Mouse (Mus musculus) adrenal gland, postnatal 4 days (tissue): Measurements from ENCODE around the gene Camk2g. TPM values are rescaled to one million over a fixed set of nuclear protein-coding genes. Genes with fewer than 3 reads are reported as not detected.

Experiments used
- DNase-seq, 2 experiments: peaks; one replicate each; pipeline ENCODE4 v3.0.0; 2021 to 2022; ENCODE audit warnings: low spot score in 2 of 2, mixed read lengths in 2 of 2
- total RNA-seq, 2 experiments: library from RNA; stranded (reverse); gene quantifications; 2 replicates each; pipeline ENCODE4 v1.2.3; 2021

Camk2g gene
- total RNA-seq, 2 experiments from 2014 or later = 77.3 to 87.2 TPM

DNA sequence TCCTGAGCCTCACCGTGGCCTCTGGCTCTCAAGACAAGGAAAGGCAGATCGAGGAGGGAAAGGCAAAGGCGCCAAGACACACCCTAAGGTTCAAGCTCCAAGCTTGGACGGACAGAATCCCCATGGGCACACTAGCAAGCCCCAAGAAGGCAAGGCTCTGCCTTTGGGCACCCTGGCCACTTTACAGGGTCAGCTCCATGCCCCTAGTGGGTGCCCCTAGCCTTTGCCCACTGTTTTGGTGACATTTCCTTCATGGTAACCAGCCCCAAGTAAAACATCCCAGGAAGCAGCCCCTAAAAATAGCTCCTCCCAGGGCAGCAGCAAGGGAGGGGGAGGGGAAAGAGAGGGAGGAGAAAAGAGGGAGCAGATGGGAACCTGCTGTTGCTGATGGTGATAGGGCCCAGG, 7.3 kb downstream of the Camk2g start:
- no peak for DNase-seq

DNA sequence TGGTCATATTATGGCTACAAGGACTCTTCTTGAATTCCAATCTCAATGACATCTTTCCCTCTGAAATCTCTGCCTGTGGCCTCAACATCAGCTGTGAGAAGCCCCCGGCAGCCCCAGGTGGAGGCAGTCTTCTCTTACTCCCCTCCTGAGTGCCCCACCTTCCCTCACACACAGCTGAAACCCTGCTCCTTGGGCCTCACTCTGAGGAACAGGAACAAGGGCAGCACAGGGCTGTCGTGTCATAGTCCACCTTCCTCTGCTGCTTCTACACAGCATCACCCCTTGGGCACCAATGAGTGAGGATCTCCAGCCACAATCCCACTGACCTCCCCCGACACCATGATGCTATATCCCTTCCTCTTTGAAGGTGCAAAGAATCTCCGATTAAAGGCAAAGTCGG, 7.9 kb downstream of the Camk2g start:
- no peak for DNase-seq

DNA sequence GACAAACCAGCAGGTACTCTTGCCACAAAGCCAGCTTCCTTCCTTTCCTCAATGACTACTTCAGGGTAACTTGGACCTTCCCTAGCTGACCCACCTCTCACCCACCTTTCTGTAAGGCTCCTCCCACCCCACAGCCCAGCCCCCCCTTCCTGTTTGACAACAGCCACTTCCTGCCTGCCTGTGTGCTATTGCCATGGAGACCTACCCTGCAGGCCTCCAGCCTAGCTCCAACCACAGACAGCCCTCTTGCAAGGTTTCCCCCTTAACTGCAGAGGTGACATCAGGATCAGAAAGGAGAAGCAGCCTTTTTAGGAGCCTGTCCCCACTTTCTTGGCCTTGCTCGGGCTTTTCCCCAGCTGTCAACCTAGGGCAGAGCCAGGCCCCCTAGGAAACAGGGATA, 8.7 kb downstream of the Camk2g start:
- DNase-seq = no peak

DNA sequence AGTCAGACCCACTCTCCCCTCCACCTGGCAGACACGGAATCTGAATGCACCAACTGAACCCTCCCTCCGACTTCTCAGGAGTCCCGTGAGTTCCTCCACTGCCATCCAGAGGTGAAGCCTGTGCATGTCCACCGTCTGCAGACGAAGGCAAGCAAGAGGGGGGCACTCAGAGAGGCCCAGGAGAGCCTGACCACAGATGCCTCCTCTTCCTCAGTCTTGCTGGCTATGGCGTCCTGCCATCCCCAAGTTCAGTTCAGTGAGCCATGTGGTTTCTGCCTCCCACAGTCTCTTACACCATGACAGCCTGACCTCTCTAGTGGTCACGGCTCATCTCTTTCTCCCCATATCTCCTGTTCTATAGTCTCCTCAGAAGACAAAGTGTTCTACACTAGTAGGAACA, 9.2 kb downstream of the Camk2g start:
- no peak for DNase-seq

DNA sequence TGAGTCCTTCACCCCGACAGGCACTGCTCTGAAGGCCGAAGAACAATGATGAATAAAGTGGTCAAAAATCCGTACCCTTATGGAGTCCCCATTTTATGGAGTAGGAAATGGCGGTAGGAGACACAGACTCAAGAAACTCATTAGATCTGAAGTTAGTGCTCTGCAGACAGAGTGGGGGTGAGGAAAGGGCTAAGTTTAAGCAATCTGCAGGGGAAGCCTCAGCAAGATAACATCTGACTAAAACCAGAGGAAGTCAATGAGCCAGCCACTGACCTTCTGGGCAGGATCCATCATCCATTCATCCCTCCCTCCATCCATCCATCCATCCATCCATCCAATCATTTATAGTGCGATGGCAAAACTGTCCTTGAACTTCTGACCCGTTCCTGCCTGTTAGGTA, 10.4 kb downstream of the Camk2g start:
- no peak for DNase-seq

DNA sequence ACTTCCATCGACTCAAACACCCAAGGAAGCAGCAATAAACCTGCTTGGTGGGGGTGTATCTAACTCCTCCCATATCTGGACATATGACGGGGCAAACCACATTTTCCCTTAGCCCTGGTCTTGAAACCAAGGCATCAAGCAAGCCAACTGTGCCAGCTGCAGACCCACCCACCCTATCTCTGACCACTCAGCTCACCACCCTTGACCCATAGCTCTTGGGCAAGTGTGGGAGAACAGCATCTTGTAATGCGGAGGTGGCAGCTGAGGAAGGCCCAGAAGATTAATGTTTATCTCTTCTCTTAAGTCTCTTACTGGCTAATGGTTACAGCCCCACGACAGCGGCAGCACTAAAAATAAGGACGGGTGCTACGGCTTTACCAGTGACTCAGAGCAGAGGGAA, 11.0 kb downstream of the Camk2g start:
- no peak for DNase-seq

DNA sequence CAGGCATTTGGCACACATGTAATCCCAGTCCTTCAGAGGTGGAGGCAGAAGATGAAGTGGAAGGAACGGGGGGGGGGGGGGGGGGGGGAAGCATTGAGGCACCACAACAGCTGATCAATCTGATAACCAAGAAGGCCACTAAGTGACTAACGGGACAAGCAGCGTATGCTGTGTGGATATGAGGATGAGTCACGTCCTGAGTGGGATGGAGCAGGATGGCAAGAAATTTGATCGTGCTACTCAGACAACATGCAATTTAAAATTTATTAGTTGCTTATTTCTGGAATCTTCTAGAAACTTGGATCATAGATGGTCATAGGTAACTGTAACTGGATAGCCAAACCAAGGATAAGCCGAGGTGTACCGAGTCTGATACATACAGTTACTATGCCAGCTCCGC, 13.7 kb downstream of the Camk2g start:
- no peak for DNase-seq

DNA sequence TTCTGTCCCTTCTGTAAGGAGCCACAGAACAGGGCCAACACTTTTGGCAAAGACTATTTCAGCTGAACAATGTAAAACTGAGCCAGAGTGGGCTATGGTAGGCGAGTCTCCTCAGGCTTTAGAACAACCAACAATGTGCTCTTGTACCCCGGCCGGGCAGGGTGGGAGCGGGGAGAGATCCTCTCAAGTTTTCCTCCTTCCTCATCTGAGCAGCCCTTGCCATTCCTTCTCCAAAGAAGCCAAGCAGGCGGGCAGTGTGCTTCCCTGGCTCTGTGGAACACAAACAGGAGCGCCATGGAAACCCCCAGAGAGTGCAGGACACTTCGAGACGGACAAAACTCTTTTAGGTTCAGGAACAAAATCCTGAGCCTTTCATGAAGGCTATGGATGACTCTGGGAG, 15.4 kb downstream of the Camk2g start:
- DNase-seq = no peak

DNA sequence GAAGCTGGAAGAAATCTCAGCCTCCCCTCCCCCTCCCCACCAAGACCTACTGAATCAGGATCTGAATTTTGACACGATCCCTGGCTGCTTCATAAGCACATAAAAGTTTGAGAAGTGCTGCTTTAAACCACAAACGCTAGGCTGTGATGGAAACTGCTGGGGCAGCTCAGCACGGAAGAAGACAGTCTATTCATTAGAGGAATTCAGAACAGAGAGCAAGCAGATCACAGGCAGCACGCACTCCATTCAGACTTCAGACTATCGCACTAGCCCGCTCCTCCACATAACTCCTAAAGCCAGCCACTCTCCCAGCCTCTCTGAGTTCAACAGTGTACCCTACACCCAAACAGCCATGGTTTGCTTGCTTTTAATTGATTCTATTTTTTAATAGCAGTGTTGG, 18.2 kb downstream of the Camk2g start:
- DNase-seq = no peak

DNA sequence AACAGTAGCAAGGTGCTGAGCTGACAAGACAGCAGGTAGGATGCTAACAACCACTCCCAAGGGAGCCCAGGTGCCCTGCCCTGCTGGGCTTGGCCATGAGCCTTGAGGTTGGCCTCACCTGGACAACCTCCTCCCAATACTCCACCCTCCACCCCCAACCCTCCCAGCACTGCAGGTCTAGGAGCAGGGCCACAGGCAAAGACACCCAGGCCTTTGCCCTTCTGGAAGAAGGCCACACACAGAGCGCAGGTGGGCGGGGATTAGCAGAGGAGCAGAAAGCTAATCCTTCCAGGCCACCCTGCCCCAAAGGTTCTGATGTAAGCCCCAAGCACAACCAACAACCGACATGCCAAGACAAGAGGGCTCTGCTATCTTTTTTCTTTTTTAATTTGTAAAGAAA, 20.5 kb downstream of the Camk2g start:
- no peak for DNase-seq

DNA sequence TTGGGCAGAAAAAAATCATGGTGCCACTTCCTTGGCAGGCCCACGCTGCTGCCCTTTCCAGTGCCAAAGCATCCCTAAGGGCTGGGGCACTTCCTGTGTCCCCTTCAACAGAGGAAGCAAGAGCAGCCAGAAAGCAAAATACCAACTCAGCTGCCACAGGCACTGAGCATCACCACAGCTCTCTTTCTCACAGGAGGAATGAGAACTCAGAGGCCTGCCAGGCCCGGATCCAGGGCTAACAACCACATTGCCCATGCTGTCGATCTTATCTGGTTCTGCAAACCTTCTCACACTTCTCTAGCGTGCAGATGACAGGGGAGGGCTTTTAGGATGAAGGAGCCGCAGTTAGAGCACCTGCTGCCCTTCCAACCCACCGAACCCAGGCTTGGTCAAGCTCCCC, 21.1 kb downstream of the Camk2g start:
- DNase-seq = no peak

DNA sequence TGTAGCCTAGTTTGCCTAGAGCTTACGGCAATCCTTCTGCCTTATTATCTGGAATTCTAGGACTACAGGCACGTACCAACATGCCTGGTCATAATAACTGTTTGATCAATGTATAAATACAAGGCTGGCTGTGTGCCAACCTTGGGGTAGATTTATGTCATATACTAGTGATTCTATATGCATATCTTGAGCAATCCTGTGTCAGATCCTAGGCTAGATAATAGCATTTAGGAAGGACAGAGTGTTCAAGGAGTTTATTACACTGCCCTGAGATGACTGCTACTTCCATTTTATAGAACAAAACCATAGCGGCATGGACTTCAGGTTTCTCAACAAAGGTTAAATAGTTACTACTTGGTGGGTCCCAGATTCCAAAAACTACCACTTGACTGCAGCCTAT, 21.9 kb downstream of the Camk2g start:
- no peak for DNase-seq

DNA sequence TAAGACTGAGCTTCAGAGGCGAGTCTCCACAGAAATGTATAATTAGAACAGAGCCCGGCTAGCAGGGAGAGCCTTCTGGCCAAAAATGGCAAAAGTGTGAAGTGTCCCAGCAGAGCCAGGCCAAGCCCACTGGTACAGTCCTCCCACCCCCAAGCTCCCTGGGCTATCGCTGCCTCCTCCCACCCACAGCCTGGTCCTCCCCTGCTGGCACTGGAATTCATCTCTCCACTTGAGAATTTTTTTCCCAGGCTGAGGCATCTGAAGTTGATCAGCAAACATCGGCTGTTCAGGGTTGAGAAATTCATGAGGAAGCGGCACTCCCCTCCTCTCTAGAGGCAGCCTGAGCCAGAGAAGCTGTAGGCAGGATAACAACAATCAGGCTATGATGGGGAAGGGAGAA, 25.3 kb downstream of the Camk2g start:
- no peak for DNase-seq

DNA sequence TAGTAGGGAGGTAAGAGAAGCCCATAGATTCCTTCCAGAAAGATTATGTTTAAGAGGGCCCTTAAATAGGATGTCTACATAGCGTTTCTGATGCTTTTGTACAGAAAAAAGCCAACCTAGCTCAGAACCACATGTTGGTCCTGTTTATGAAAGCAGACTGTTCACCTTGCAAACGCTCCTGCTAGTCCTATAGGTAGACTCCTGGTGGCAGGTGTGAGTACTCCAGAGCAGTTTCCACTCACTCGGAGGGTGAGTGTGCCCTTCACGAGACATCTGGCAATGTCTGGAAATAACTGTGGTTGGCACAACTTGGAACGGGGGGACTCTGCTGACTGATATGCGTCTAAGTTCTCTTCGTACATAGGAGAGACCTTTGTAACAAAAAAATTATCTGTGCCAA, 26.0 kb downstream of the Camk2g start:
- DNase-seq = no peak

DNA sequence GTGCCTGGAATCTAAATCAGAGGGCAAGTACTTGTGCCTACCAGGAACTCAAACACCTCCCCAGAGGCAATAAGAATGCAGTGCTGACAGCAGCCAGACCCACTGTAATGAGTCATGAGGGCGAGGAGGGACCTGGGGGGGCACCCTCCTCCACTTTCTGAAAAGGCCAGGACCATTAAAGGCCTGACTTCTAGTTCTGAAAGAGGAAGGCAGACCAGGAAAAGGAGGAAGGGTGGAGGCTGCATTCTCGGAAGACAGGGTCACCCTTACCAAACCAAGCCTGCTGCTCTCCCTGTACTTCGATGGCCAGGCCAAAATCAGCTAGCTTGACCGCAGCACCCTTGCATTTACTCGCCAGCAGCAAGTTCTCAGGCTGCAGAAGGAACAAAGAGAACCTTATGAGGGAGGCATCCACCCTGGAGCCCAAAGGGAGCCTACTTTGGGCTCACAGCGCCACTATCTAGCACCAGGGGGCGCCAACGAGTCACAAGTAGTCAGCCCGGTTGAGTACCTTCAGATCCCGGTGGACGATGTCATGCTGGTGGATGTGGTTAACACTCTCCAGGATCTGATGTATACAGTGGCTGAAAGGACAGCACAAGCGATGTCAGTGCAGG, 28.1 kb downstream of the Camk2g start:
- peak; percentile 87 for DNase-seq

DNA sequence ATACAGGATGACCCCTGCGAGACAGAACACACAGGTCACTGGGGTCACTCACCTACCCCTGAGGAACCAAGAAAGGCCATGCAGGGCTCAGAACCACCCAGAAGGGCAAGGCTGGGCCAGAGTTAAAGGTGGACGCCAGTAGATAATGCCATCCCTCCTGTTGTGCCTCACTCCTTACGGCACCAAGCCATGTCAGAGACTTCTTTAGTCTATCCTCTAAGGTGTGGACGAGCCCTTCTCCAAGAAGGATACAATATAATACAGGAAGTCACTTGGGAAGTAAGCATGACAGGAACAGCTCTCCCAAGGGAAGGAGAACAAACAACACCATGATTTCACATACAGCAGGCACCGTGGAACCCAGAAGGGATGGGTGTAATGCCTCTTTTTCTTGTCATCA, 28.9 kb downstream of the Camk2g start:
- no peak for DNase-seq

DNA sequence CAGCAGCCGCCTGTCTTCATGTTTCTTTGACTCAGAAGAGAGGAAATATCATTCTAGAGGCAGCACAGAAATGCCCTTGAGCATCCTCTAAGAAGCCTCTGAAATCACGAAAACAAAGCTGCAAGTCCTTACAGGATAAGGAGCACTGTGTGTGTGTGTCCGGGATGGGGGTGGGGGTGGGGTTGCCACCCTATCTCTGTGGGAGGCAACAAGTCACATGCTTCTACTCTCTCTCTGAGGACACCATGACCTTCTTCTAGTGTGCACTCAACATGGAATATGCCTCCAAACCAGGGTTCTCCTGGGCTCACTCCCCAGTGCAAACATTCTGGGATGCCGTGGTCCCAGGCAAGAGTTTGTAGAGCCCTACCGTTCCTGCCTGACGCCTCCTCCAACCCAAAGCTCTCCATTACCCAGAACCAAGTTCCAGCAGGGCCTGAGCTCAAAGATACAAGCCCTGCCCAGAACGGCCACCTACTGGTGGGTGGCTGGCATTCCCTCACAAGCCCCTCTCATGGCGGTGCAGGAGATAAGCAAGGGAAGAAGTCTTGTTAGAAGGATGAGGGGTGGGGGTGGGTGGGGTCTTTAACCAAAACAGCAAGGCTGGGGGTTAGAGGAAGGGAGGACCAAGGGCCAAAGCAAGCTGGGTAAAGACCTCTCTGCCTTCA, 35.0 kb downstream of the Camk2g start:
- no peak for DNase-seq

DNA sequence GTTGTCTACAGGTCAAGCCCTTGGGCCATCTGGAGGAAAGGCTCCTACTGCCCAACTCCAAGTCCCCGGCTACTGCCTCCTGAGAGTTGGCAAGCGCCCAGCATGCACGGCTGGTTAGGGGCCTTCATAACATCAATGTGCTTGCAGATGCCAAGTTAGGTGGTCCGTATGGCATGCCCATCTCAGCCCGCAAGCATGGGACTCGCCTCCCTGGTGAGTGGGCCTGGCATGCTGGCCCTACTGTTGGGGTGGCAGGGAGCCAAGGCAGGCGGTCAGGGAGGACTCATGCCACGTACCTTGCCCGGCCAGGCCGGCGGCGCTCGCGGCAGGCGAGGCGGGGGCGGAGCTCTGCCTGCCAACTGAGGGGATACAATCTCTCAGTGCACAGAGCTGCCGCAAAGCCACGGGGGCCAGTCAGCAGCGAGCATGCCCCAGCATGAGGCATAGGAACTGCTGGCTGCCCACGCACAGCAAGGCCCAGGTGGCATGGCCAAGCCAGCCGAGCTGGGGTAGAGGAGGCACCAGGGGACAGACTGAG, 36.4 kb downstream of the Camk2g start:
- DNase-seq = no peak

DNA sequence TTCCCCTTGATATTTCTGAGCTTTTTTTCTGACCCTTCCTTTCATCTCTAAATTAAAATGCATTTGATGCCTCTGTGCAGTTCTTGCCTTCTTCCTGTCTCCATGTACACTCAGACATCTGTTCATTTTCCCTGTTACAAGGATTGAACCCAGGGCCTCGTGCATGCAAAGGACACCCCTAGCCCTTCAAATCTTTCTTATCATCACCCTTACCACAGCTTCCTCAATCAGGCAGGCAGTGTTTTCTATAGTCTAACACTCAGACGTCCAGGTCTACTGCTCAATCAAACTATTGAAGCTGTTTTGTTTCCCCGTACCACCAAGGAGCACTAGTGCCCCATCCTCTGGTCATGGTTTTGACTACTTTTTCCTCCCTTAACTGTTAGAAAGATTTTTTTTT, 40.1 kb downstream of the Camk2g start:
- DNase-seq = no peak

DNA sequence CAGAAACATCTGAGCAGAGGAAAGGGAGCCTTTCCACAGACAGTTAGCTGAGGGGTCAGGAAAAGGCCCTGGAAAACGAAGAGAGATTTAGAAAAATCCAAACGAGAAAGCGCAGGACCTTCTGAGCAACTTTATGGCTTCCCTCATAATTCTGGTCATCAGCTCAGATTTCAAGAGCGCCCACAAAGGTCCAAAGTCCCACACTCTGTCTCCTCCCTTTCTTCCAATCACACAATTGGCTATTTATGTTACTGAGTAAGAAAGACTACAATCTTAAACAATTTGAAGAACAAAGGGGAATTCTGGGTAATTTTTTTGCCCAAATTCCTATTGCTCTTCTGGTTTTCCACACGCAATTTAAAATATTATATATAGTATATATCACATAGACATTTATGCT, 43.4 kb downstream of the Camk2g start:
- DNase-seq = no peak

DNA sequence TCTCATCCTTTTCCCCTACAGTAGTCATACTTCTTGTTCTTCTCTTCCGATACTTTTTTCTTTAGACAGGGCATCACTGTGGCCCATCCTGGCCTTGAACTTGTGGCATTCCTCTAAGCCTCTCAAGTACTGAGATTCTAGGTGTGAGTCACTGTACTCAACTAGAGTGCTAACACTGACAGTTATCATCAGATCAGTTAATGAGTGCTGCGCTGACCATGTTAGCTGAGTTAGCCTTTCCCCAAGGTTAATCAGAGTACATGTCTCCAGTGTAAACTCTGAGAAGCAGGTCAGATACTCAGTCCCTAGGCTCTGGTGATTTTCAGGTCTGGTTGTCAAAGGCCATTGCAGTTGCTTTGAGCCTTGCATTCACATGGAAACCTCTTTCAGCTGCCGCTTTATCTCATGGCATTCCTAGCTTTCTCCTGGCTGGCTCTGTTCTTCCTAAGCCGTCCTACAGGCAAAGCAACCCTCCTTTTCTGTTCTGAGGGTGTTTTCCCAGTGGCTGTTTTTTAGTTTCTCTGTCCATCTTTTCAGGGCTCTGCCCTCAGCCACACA, 44.3 kb downstream of the Camk2g start:
- no peak for DNase-seq

DNA sequence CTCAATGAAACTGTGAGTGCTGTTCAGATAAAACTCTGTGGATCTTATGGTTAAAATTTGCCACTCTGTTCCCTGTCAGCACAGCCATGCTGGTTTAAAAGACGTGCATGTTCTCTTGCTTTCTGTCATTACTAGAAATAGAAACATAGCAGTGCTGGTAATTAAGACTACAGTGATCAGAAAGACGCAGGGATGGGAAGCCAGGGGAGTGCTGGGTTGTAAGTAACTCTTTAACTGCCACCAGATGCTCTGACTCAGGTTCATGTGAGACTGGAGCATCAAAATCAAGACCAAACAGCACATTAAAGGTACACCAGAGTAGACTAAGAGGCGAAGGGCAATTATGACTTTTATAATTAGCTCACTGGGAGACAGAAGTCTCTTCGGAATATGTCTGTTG, 45.5 kb downstream of the Camk2g start:
- no peak for DNase-seq

DNA sequence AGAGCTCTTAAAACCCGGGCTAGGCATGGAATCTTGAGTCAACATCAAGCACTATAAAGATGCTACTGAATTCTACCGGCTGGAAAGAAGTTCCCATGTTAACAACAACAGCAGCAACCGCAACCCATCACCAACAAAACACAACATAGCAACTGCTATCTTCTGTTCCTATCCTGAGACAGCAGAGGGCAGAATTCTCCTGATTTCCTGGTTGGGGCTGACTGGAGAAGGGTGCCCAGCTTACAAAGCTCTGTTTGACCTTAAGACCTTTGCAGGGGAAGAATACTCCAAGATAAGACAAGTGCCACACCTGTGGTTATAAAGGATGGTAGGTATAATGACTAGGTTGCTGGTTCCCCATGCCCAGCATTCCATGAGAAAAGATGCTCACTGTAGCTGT, 47.0 kb downstream of the Camk2g start:
- no peak for DNase-seq
